Mouse (Mus musculus) myocyte (in vitro differentiated cells): ENCODE measurements around the gene Smg6.

Experiments used
- CEBPB ChIP-seq: IDR thresholded peaks from 2 replicates; pipeline ENCODE4 v1.6.1; 2011; ENCODE audit warnings: mild to moderate bottlenecking, moderate library complexity; ENCODE audit not compliant: poor library complexity, insufficient read depth, severe bottlenecking
- MAX ChIP-seq: IDR thresholded peaks from one replicate; pipeline ENCODE4 v1.6.1; 2011; ENCODE audit warnings: low read depth, mild to moderate bottlenecking, control low read depth
- MYOD1 ChIP-seq, 3 experiments: IDR thresholded peaks; one replicate each; pipeline ENCODE4 v1.6.1; 2011; ENCODE audit warnings: control low read depth in 2 of 3, low read depth in 2 of 3, mild to moderate bottlenecking in 2 of 3, moderate library complexity in 1 of 3; ENCODE audit not compliant: insufficient read length in 2 of 3, control insufficient read depth in 1 of 3
- POLR2A ChIP-seq: IDR thresholded peaks from one replicate; pipeline ENCODE4 v1.6.1; 2011; ENCODE audit warnings: low read depth, mild to moderate bottlenecking, control low read depth, moderate library complexity; ENCODE audit not compliant: insufficient read length
- POLR2AphosphoS2 ChIP-seq: IDR thresholded peaks from one replicate; pipeline ENCODE4 v1.6.1; 2011; ENCODE audit warnings: low read depth, control low read depth; ENCODE audit not compliant: insufficient read length
- SRF ChIP-seq: IDR thresholded peaks from one replicate; pipeline ENCODE4 v1.6.1; 2011; ENCODE audit warnings: low read depth; ENCODE audit not compliant: control insufficient read depth, insufficient read length

GRCm38 (mm10) chr11:75191841-75192240, 266.2 kb downstream of the Smg6 start:
- TF ChIP-seq POLR2A: no peak
- TF ChIP-seq MAX: no peak
- no peak for TF ChIP-seq CEBPB
- no peak for TF ChIP-seq SRF
- no peak for TF ChIP-seq MYOD1 (IDR thresholded peaks at IDR 0.05; ENCODE audit: control insufficient read depth in 1 of 3, insufficient read length in 2 of 3, low read depth in 2 of 3)
- no peak for TF ChIP-seq POLR2AphosphoS2
